Mouse (Mus musculus) spleen, embryonic (tissue): Measurements from ENCODE around the gene Ttll3.

Source experiments
- CTCF ChIA-PET: fragments of 350-600 bp; sonication (Branson Sonifier 250); formaldehyde crosslinking; loops from one replicate; lab custom pipeline; 2022; lab: Charles Lee

Ttll3 gene

DNA sequence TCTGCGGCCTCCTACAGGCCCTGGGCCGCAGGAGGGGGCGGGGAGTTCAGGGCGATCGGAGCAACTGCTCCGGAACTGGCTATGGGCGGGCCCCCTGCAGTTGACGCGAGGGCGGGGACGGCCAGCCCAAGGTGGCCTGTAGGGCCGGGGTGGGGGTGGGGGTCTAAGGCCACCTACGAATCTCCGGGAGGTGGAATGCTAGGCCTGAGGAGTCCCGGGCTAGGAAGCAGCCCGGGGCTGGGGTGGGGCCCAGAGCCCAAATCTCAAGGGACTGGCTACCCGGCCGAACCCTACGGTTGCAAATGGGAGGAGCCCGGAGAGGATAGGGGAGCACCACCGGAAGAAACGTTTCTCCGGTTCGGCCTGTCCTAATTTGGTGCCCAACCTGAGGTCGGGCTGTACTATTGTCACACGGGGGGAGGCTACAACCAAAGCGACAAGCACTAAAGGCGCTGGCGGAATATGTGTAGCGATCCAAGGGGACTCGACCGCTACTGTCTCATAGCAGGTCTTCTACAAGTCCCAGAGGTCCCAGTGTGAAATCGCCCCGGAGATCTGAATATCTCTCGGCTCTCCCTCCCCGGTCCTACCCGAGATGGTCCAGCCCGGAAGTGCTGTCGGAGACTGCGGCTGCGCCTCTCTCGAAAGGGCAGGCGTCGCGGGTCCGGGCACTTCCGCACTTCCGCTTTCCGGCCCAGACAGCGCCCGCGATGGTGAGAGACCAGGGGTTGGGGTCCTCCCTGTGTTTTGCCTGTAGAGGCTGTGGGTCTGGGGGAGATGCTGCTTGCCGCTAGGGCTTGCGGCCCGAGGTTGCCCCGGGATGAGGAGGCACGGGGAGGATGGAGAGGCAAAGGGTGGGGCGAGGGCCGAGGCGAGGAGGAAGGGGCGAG, 11.3 kb upstream of the Ttll3 start, which contains the start of the genes Tada3 and Arpc4:
TSS of gene Tada3 (minus strand) at position 388 of the 890 bp plus-strand sequence.
TSS of gene Arpc4 (plus strand) at position 620 of the 890 bp plus-strand sequence.
- CTCF ChIA-PET: interaction anchor here (0.6 to 1.1 kb wide), 3 partner anchors 8 to 142 kb away, joined by 3 to 6 read pairs (median 4); no protein-coding TSS in a partner anchor

DNA sequence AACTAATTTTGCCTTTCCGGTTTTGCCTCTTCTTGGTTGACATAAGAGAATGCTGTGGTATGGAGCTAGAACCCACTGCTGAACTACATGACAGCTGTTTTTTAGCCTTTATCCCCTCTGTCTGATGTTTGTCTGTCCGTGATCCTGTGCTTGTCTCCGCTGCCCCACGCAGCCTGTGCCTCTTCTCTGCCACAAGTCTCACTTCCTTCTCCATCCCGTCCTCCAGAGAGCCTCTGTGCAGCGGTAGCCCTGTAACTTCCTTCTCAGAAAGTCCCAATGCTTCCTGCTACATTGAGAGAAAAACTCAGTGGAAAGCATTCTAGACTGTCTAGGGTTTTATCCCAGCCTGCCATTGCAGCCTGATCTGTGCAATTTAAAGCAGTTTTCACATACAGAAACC, 9.8 kb upstream of the Ttll3 start:
- CTCF ChIA-PET: interaction anchor here (1.1 kb wide), 1 partner anchor 10 kb away, joined by 3 read pairs; no protein-coding TSS in a partner anchor

DNA sequence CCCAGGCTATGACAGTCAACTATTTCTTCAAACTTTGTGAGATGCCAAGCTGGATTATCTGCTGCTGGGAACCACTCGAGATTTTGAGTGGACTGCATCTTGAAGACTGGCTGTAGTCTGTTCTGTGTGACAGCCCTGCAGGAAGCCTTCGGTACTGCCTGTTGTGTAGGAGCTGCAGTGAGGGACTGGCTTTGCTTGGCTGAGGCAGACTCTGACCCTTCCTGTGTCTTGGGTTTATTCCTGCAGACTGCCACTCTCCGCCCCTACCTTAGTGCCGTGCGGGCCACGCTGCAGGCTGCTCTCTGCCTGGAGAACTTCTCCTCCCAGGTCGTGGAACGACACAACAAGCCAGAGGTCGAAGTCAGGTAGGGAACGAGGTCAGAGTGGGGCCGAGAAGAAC, 8.6 kb upstream of the Ttll3 start:
- CTCF ChIA-PET: no interaction called here

DNA sequence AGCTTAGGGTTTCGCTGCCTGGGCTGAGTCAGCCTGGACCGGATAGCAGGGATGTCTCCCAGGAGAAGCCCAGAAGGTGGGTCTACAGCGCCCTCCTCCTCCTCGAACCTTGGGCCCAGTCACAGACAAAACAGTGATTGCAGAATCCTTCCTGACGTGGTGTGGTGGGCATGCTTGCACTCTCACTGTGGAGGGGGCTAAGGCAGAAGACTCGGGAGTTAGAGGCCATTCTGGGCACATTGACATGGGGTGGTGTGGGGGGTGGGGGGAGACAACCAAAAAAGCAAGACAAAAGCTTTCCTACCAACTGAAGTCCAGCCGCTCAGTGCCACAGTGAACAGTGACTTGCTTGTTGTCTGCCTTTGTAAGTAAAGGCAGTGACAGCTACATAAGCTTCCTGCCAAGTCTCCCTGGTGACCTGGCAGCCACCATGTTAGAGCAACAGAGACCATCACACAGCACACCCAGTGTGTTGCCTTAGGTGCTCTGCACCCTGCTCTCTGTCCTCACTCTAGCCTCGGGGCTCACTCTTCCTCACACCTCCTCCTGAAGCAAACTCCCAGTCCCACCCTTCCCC, 4.6 kb upstream of the Ttll3 start:
- CTCF ChIA-PET: interaction anchor here (0.5 kb wide), 1 partner anchor 592 kb away, joined by 7 read pairs; no protein-coding TSS in a partner anchor

DNA sequence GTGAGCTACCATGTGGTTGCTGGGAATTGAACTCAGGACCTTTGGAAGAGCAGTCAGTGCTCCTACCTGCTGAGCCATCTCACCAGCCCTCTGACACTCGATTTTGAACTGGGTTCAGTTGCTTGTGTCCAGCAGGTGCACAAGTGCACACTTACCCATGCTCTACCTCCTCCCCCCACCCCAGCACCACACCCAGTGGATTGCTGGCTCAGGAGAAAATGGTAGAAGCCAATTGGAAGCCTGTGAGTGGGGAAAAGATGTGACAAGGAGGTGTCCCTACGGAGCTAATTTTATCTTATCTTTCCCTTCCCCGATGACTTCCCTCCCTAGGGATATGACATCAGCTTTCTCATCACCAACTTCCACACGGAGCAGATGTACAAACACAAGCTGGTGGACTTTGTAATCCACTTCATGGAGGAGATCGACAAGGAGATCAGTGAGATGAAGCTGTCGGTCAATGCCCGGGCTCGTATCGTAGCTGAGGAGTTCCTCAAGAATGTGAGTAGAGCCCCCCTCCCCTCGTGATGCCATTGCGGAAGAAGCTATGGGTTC, 3.8 kb upstream of the Ttll3 start:
- CTCF ChIA-PET: no interaction called here

DNA sequence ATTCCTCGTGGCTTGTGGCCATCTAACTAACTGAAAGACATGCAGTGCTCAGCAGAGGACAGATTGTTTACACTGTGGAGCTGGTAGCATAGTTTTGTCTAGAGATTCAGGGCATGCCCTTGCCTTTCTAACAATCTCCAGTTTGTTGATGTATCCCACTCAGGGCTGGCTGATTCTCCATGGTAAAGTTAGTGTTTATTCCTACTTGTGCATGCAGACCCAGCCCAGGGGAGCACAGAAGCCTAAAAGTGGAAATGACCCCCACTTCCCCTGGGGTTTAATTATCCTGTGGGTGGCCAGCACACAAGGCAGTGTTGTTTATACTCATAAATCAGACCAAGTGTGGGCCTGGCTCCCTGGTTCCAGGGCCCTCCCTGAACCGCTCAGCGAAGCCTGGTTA, 3.0 kb upstream of the Ttll3 start:
- CTCF ChIA-PET: no interaction called here

DNA sequence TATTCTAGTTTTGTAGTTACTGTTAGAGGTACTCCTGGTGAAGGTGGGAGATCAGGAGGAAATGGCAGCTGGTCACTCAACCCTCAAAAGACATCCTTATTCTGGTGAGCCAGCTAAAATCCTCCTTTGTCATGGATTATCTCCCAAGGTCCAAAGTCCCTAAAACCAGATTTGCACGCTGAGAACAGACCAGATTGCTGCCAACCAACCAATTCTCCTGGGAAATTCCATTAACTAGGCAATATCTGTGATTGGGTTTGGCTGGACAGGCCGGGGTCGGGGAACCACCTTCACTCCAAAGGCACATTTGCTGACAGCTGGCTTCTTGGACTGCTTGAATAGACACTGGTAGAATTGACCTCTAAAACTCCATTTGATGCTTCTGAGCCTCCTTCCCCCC, 1.7 kb downstream of the Ttll3 start:
- CTCF ChIA-PET: no interaction called here

DNA sequence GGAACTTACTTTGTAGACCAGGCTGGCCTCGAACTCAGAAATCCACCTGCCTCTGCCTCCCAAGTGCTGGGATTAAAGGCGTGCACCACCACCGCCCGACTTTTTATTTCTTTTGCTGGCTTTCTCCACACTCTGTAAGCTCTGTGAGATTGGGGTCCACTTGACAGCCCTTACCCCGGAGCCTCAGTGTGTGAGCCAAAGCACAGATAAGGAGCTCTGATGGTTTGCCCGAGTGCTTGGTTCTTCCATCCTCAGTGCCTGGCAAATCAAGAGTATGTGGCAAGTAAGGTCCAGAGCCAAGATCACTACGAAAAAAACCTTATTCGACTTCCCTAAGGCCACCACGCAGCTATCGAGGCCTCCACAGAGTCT, 2.9 kb downstream of the Ttll3 start:
- CTCF ChIA-PET: no interaction called here

DNA sequence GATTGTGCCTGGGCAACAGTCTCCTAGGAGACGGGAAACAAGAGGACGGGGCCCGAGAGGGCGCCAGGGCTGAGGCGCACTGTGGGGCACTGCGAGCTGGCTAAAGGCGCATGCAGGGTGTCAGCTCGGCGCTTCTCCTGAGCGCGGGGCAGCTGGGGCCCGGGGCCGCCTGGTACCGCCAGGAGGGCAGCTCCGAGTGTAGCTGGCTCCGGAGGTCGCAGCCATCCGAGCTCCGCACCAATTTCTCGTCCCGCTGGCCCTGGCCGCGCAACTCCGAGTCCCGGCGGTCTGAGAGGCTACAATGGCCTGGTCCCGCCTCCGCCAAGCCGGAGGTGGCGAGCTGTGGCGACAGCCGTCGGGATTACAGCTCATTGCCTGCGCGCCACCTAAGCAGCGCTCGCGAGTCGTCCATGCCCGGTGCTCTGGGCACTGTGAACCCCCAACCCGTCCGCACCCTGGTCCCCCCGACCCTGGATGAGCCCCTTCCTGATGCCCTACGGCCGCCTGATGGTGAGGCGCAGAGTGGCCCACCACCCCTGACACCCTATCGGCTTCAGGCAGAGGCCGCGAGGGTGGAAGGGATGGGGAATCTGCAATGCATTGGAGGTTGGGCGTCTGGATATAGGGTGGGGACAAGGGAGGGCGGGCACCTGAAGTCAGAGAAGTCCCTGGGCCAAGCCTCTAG, 3.5 kb downstream of the Ttll3 start:
- CTCF ChIA-PET: no interaction called here

DNA sequence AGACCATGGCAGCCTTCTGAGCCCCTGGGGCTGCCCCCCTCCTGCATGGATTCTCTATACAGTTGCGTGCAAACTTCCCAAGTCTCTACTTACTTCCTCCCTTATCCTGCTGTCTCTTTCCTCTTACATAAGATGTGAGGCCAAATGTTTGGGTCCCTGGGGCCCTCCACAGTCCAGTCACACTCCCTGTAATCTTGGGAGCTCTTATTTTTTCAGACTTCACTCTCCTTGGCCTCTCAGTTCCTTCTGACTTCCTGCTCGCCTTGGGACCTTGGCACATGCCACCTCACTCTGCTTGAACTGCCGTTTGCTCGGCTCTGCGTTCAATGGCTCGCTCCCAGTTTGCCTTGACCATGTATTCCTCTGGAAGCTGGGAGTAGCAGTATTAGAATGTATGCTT, 4.9 kb downstream of the Ttll3 start:
- CTCF ChIA-PET: no interaction called here

DNA sequence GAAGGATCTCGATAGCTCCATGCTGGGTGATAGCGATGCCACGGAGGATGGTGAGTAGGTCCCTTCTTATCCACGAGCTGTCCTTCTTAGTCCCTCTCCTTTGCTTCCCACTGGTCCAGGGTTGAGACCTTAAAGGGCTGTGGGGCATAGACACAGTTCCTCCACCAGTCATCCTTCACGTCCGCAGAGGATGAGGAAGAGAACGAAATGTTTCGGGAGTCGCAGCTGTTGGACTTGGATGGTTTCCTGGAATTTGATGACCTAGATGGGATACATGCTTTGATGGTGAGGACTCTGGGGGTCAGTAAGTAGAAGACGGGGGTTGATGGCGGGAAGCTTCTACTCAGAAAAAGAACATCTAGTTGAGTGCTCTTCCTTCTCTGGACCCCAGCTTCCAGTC, 5.8 kb downstream of the Ttll3 start:
- CTCF ChIA-PET: no interaction called here

DNA sequence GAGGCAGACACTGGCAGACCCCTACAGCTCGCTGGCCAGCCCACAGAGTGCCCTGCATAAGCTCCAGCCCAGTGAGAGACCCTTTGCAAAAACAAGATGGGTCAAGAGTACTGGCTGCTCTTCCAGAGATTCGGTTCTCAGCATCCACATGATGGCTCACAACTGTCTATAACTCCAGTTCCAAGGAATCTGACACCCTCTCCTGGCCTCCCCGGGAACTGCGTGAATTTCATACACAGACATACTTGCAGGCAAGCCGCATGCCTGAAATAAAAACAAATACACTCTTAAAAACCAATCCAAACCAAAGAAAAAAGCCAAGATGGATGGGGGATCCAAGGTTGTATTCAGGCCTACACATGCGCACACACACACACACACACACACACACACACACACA, 6.4 kb downstream of the Ttll3 start:
- CTCF ChIA-PET: no interaction called here

DNA sequence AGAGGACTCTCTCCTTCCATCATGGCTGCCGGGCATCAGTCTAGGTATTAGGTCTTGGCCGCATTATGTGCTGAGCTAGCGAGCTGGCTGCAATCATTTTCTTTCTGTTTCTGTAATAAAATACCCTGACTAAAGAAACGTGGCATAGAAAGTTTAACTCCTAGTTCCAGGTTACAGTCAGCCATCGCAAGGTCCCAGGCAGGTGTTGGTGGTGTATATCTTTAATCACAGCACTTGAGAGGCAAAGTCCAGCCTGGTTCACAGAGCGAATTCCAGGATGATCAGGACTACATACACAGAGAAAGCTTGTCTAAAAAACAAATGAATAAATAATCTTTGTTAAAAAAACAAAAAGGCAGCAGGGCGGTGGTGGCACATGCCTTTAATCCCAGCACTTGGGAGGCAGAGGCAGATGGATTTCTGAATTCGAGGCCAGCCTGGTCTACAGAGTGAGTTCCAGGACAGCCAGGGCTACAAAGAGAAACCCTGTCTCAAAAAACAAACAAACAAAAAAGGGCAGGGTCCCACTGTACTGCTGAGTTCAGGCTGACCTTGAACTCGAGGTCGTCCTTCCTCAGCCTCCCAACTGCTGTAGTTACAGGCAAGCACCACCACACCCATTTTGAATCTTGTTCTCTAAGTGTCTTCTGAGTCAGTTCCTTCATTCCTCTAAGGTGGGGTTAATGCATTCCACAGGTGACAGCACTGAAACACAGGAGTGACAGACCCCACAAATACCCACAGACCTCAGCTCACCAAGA, 7.4 kb downstream of the Ttll3 start:
- CTCF ChIA-PET: no interaction called here

DNA sequence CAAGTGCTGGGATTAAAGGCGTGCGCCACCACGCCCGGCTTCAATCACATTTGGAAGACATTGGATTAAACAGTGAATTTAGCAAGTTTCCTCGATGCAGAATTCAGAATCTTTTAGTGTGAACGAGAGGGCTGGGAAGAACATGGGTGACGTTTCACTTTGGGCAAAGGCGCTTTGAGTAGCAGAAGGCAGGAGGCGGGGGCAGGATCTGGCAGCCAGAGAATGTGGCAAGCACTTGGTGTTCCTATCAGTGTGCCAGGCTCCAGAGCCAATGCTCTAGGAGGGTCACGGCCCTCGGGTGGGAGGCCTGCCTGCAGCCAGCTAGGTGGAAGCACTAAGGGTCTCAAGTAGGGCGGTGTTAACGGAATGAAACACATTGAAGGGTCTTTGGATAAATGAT, 13.0 kb downstream of the Ttll3 start:
- CTCF ChIA-PET: no interaction called here

DNA sequence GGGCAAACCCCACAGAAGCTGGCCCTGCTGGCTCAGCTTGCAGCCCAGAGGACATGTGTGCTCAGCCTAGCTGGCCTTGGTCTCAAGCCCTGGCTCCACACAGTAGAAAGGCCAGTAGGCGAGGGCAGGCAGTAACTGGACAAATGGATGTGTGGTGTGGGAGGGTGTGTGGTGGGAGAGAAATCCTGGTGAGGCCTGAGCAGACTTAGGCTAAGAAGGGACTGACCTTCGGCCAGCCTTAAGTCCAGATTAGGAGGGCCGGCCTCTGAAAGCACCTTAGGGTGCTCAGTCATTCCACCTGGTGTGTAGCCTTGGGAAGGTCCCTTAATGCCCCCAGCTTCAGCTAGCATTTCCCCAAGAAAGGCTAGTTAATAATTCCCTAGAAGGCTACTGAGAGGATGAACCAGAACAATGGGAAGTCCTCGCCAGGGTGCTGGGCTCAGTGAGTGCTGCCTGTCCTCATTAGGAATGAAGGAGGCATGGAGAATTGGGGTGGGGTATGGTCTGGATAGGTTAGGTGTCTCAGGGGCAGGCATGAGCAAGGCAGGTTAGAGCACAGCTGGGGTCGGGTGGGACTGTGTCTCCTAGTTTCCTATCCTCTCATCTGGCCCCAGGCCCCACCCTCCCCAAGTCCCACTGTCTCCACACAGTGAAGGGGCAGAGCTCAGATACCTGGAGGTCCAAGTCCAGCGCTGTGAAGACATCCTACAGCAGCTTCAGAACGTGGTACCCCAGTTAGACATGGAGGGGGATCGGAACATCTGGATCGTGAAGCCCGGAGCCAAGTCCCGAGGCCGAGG, 15.8 kb downstream of the Ttll3 start:
- CTCF ChIA-PET: no interaction called here

DNA sequence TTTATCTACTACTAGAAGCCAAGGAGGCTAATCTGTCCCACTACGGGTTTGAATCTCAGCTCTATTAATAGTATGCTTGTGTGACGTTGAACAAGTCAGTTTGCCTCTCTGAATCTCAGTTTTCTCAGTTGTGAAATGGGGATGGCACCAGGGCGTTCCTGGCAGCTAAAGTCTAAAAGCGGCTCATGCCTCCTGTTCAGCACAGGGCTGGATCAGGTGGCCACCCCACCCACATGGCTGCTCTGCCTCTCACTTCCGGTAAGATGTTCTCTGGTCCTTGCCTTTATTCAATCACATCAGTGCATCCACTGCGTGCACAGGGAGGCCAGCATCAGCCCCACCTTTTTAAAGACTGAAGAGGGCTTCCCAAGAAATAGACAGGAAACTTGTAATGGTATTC, 16.4 kb downstream of the Ttll3 start:
- CTCF ChIA-PET: no interaction called here

DNA sequence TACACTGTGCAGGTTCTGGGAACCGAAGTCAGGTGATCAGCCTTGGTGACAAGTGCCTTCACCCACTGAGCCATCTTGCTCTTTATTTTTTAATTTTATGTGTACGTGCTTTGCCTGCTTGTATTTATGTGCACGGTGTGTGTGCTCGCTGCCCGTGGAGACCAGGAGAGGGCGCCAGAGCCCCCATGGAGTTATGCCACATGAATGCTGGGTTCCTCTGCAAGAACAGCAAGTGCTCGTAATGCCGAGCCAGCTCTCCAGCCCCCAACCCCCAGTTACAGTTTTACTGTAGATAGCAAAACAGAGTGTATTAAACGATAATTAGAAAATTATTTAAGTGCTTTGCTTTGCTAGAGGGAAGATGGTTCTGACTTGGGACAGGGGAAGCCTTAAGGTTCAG, 17.6 kb downstream of the Ttll3 start:
- CTCF ChIA-PET: interaction anchor here (0.6 kb wide), 1 partner anchor 30 kb away, joined by 3 read pairs; no protein-coding TSS in a partner anchor

DNA sequence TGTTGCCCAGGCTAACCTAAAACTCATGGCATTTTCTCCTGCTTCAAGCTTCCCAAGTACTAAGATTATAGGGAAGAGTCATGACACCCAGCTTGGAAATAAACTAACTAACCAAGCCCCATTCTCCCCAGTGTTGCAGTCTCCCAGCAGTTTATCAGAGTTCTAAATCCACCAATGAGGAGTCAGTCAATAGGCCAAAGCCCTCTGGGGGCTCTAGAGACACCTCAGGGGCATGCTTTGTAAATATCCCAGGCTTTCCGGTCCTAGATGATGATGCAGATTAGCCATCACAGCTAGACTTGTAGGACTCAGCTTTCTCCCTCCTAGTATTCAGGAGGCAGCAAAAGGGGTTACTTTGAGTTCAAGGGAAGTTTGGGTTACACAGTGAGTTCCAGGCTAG, 20.9 kb downstream of the Ttll3 start:
- CTCF ChIA-PET: no interaction called here

DNA sequence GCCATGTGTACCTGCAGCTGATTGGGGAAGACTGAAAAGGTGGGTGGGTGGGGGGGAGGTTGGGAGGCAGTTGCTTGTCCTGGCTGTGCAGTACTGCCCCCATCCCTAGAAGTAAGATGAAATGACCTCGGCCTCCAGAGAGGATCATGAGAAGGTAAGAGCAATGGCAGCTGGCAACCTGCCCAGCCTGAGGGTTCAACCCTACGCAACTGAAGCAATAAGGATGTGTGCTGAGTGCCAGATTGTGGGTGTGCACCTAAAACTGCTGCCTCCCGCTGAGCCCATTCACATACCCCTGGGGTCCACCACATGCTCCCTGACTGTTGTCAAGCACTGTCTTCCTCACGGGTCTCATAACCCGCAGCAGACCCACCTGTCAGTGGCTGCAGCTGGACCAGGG, 27.4 kb downstream of the Ttll3 start:
- CTCF ChIA-PET: no interaction called here

DNA sequence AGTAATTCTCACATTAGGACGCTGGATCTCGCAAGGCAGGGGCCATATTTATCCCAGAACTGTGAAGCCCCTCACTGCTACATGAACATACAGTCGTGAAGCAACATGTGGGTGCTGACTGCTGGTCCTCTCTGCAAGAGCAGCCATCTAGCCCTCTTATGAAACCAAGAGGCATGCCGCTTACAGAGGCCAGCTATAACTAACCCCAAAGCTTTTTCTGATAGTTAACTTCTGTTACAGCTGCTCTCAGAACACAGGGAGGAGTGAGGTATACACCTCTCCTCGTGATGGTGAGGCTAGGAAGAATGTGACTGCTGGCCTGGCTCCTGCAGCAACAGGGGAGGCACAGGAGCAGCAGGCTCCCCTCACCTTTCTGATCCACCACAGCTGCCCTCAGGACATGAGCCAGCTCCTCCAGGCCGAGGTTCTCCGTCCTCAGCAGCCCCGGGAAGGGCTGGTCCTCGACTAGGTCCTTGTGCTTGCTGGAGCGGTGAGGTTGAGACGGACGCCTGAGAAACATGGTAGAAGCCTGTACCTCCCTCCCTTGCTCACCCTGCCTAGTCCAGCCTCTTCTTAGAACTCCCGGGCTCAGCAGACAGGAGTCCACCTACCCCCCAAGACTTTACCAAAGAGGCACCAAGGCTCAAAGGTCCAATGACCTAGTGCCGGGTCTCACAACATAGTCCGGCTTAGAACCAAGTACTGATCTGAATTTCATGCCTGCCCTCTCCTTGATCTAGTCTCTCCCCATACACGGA, 29.6 kb downstream of the Ttll3 start:
- CTCF ChIA-PET: no interaction called here
